Mouse (Mus musculus) thymus, postnatal 25 days (tissue): ENCODE data around the gene Fbln5.
A peak's percentile ranks its signal among the peaks of the same experiment; 100 is the strongest.

ENCODE experiments used
- DNase-seq: peaks from one replicate; pipeline ENCODE4 v3.0.0; 2022

Fbln5 gene

GRCm38 (mm10) chr12:101759440-101760045 is 59.3 kb downstream of the Fbln5 start:
- DNase-seq: no peak

- no peak for DNase-seq
These were observed 60.2 kb downstream of the Fbln5 start for GRCm38 (mm10) chr12:101758698-101759097.

GRCm38 (mm10) chr12:101742375-101742774 is 76.5 kb downstream of the Fbln5 start:
- DNase-seq: no peak

GRCm38 (mm10) chr12:101740486-101740885 is 78.4 kb downstream of the Fbln5 start:
- DNase-seq: no peak

GRCm38 (mm10) chr12:101740045-101740444 is 78.8 kb downstream of the Fbln5 start:
- no peak for DNase-seq

GRCm38 (mm10) chr12:101718755-101719150 is 100.1 kb downstream of the Fbln5 start:
- DNase-seq: no peak

GRCm38 (mm10) chr12:101718054-101718754 is 100.7 kb downstream of the Fbln5 start, which contains the start of gene Tc2n:
TSS of gene Tc2n (minus strand) at chr12:101718523.
- DNase-seq: peak; percentile 69

- no peak for DNase-seq
These were observed 119.7 kb downstream of the Fbln5 start for GRCm38 (mm10) chr12:101699176-101699575.
